Comparison of ENCODE assay signal across 8 mouse cellular contexts in genomic region chr17:48416425-48417195, GRCm38 (mm10). TPM values are rescaled to one million over a fixed set of nuclear protein-coding genes. Genes with fewer than 3 reads are reported as not detected.
DNase-seq lines count a peak whose midpoint lies in the region; ATAC-seq and TF ChIP-seq lines count a peak whose summit lies in the region.

No protein-coding gene starts in this region.

- no peak overlapping the region for H3K4me2 ChIP-seq in lung, postnatal 0 days (replicated peaks; ENCODE audit: low read depth, low read length)

- no peak for TF ChIP-seq EP300 in lung, postnatal 0 days (IDR thresholded peaks at IDR 0.05)

- 0 out of 2 replicates have a peak, but pooled peaks cover 11% of the 10 kb centered on the region for H3K36me3 ChIP-seq in lung, postnatal 0 days (ENCODE audit: insufficient read depth, low read length)

- 64% methylated on average over 14 of the region's 14 CpGs for WGBS in lung, postnatal 0 days

- no peak overlapping the region for H3K9ac ChIP-seq in lung, postnatal 0 days (replicated peaks; ENCODE audit: low read depth)

- H3K27me3 ChIP-seq in lung, postnatal 0 days (replicated peaks; ENCODE audit: insufficient read depth, low read length), result no peaks in the 10 kb centered on the region

- ATAC-seq in CD4-positive, CD25-positive, alpha-beta regulatory T cell, adult 4 months, result peak; percentile 95
- peak; percentile 77 for ATAC-seq in lung, postnatal 0 days

- no peaks in the 10 kb centered on the region for H3K4me1 ChIP-seq in cortical plate, adult 2 months (ENCODE audit: control insufficient read depth, insufficient read depth, low read length)
- H3K4me1 ChIP-seq in lung, postnatal 0 days (ENCODE audit: insufficient read depth, low read depth, low read length), result no peaks in the 10 kb centered on the region

- DNase-seq in Muller cell, postnatal 12 days (ENCODE audit: inconsistent ontology term), result peak; percentile 17
- peak; percentile 81 for DNase-seq in heart, postnatal 4 days
- peak; percentile 80 to 86 for DNase-seq in layer of hippocampus, postnatal 10 days (ENCODE audit: low spot score in 2 of 2)
- peak; percentile 68 for DNase-seq in lung, postnatal 0 days (ENCODE audit: low spot score)
- DNase-seq in right cerebral cortex, adult 2 months (ENCODE audit: low spot score in 2 of 2), result peak; percentile 68 to 80
- no peak for DNase-seq in ovary, postnatal 14 days (ENCODE audit: low spot score)

- H3K4me3 ChIP-seq in cortical plate, adult 2 months (ENCODE audit: insufficient read depth, low read length), result no peak overlapping the region
- H3K4me3 ChIP-seq in lung, postnatal 0 days (ENCODE audit: low read depth, low read length), result no peak overlapping the region

- TF ChIP-seq CTCF in cortical plate, adult 2 months (IDR thresholded peaks at IDR 0.05; ENCODE audit: extremely low read depth, insufficient read depth, low read length), result peak; percentile 52
- TF ChIP-seq CTCF in lung, postnatal 0 days (IDR thresholded peaks at IDR 0.05), result peak; percentile 75

- no peak for TF ChIP-seq POLR2A in cortical plate, adult 2 months (IDR thresholded peaks at IDR 0.05; ENCODE audit: extremely low read depth, insufficient read depth, low read length)

- no peak overlapping the region for H3K27ac ChIP-seq in cortical plate, adult 2 months (ENCODE audit: insufficient read depth, low read length)
- no peak overlapping the region for H3K27ac ChIP-seq in lung, postnatal 0 days (ENCODE audit: low read length)

- H3K9me3 ChIP-seq in lung, postnatal 0 days (ENCODE audit: low read length), result no peaks in the 10 kb centered on the region

RNA-seq across cellular contexts. Expression of gene Oard1, which starts 6.8 kb away (rescaled TPM):
- polyA plus RNA-seq in CD4-positive, CD25-positive, alpha-beta regulatory T cell, adult 4 months (2017; shearing (Covaris generic)), result 10 to 100 TPM; 81.7 to 98.8 TPM
- 19.9 and 21.7 TPM in 2 replicates for polyA plus RNA-seq in cortical plate, adult 2 months (2012; rRNA removed)
- 10 to 100 TPM; 14.5 to 14.6 TPM for total RNA-seq in heart, postnatal 4 days (2021)
- 10 to 100 TPM; 11.9 to 16.2 TPM for total RNA-seq in layer of hippocampus, postnatal 10 days (2021)
- polyA plus RNA-seq in lung, postnatal 0 days (2015; fragmentation: Nextera tagmentation; extraction: Ambion mirVana), result 43.9 and 45.8 TPM in 2 replicates

RNA-seq across cellular contexts. Expression of gene Nfya, which starts 6.9 kb away (rescaled TPM):
- 10 to 100 TPM; 11.3 to 13.3 TPM for polyA plus RNA-seq in CD4-positive, CD25-positive, alpha-beta regulatory T cell, adult 4 months (2017; shearing (Covaris generic))
- polyA plus RNA-seq in cortical plate, adult 2 months (2012; rRNA removed), result 26.1 and 26.5 TPM in 2 replicates
- 10 to 100 TPM; 29.0 to 33.2 TPM for total RNA-seq in heart, postnatal 4 days (2021)
- total RNA-seq in layer of hippocampus, postnatal 10 days (2021), result 10 to 100 TPM; 33.5 to 38.1 TPM
- polyA plus RNA-seq in lung, postnatal 0 days (2015; fragmentation: Nextera tagmentation; extraction: Ambion mirVana), result 5.6 and 8.5 TPM in 2 replicates

RNA-seq across cellular contexts. Expression of gene Apobec2, which starts 16.1 kb away (rescaled TPM):
- 1 to 10 TPM; 1.2 to 1.8 TPM for polyA plus RNA-seq in CD4-positive, CD25-positive, alpha-beta regulatory T cell, adult 4 months (2017; shearing (Covaris generic))
- polyA plus RNA-seq in cortical plate, adult 2 months (2012; rRNA removed), result 0.09 and 0.13 TPM in 2 replicates
- total RNA-seq in heart, postnatal 4 days (2021), result 100 to 1,000 TPM; 207 to 216 TPM
- under 1 TPM in 1 of 2 experiments, not detected in 1; 0.47 TPM for total RNA-seq in layer of hippocampus, postnatal 10 days (2021)
- 5.6 and 6.5 TPM in 2 replicates for polyA plus RNA-seq in lung, postnatal 0 days (2015; fragmentation: Nextera tagmentation; extraction: Ambion mirVana)

RNA-seq across cellular contexts. Expression of gene Tspo2, which starts 34.7 kb away (rescaled TPM):
- not detected for polyA plus RNA-seq in CD4-positive, CD25-positive, alpha-beta regulatory T cell, adult 4 months (2017; shearing (Covaris generic))
- polyA plus RNA-seq in cortical plate, adult 2 months (2012; rRNA removed), result 0.29 TPM in 1 of 2 replicates, not detected in the other
- total RNA-seq in heart, postnatal 4 days (2021), result under 1 TPM; 0.36 to 0.47 TPM
- not detected for total RNA-seq in layer of hippocampus, postnatal 10 days (2021)
- polyA plus RNA-seq in lung, postnatal 0 days (2015; fragmentation: Nextera tagmentation; extraction: Ambion mirVana), result 2.0 and 3.1 TPM in 2 replicates

RNA-seq across cellular contexts. Expression of gene Unc5cl, which starts 38.1 kb away (rescaled TPM):
- polyA plus RNA-seq in CD4-positive, CD25-positive, alpha-beta regulatory T cell, adult 4 months (2017; shearing (Covaris generic)), result 10 to 100 TPM; 23.7 to 26.3 TPM
- polyA plus RNA-seq in cortical plate, adult 2 months (2012; rRNA removed), result 0.21 and 0.23 TPM in 2 replicates
- under 1 TPM; 0.14 to 0.21 TPM for total RNA-seq in heart, postnatal 4 days (2021)
- 1 to 10 TPM in 1 of 2 experiments, under 1 TPM in 1; 0.98 to 2.0 TPM for total RNA-seq in layer of hippocampus, postnatal 10 days (2021)
- 0.44 and 0.69 TPM in 2 replicates for polyA plus RNA-seq in lung, postnatal 0 days (2015; fragmentation: Nextera tagmentation; extraction: Ambion mirVana)
